Mouse (Mus musculus) neural tube, embryonic 14.5 days (tissue): Measurements from ENCODE around the gene Itpr3. TPM values are rescaled to one million over a fixed set of nuclear protein-coding genes. Genes with fewer than 3 reads are reported as not detected.

ENCODE experiments used
- ATAC-seq: fragments of 200-750 bp; cut with Nextera tagmentation; 2 replicates; pipeline ENCODE4 v1.8.0; 2017; ENCODE audit warnings: low read depth, mild to moderate bottlenecking, moderate TSS enrichment, moderate library complexity
- H3K27ac ChIP-seq: fragments of 300-500 bp; sonication (generic); 2 replicates; pipeline ENCODE4 v1.5.1; 2014; ENCODE audit warnings: low read depth, mild to moderate bottlenecking, control low read depth, low read length, moderate library complexity, mixed read lengths
- H3K27me3 ChIP-seq: fragments of 300-500 bp; sonication (generic); 2 replicates; pipeline ENCODE4 v1.6.1; 2014; ENCODE audit warnings: low read length; ENCODE audit not compliant: control insufficient read depth, insufficient read depth
- H3K36me3 ChIP-seq: fragments of 300-500 bp; sonication (generic); 2 replicates; pipeline ENCODE4 v1.6.1; 2014; ENCODE audit warnings: low read length, mixed read lengths; ENCODE audit not compliant: control insufficient read depth, insufficient read depth
- H3K4me1 ChIP-seq: fragments of 300-500 bp; sonication (generic); 2 replicates; pipeline ENCODE4 v1.6.1; 2014; ENCODE audit warnings: low read length; ENCODE audit not compliant: control insufficient read depth, insufficient read depth
- H3K4me2 ChIP-seq: fragments of 300-500 bp; sonication (generic); 2 replicates; pipeline ENCODE4 v1.6.1; 2014; ENCODE audit warnings: mild to moderate bottlenecking, low read depth, low read length, control low read depth
- H3K4me3 ChIP-seq: fragments of 300-500 bp; sonication (generic); 2 replicates; pipeline ENCODE4 v1.5.1; 2014; ENCODE audit warnings: low read depth, low read length, control low read depth, mixed read lengths
- H3K9ac ChIP-seq: fragments of 300-500 bp; sonication (generic); replicated peaks from 2 replicates; pipeline ENCODE4 v1.6.1; 2014; ENCODE audit warnings: low read depth, mild to moderate bottlenecking, control low read depth, low read length, mixed read lengths
- H3K9me3 ChIP-seq: fragments of 300-500 bp; sonication (generic); 2 replicates; pipeline ENCODE4 v1.6.1; 2016; ENCODE audit warnings: low read length; ENCODE audit not compliant: control insufficient read depth
- WGBS: fragments of 180-500 bp; shearing (Covaris S2); extraction: QIAGEN DNeasy Blood & Tissue Kit; methylation state at CpG from one replicate; pipeline ENCODE4 v1.1.7; 2014; 5-methylcytosine and 5-hydroxymethylcytosine counted together
- polyA plus RNA-seq: library from polyadenylated mRNA; unstranded; fragments of >200 nt; fragmentation: Nextera tagmentation; extraction: Ambion mirVana; gene quantifications from 2 replicates; pipeline ENCODE4 v1.2.1, GENCODE M21; 2014

The Itpr3 gene
- polyA plus RNA-seq, 1 experiment from 2014 or later = 0.50 TPM

DNA sequence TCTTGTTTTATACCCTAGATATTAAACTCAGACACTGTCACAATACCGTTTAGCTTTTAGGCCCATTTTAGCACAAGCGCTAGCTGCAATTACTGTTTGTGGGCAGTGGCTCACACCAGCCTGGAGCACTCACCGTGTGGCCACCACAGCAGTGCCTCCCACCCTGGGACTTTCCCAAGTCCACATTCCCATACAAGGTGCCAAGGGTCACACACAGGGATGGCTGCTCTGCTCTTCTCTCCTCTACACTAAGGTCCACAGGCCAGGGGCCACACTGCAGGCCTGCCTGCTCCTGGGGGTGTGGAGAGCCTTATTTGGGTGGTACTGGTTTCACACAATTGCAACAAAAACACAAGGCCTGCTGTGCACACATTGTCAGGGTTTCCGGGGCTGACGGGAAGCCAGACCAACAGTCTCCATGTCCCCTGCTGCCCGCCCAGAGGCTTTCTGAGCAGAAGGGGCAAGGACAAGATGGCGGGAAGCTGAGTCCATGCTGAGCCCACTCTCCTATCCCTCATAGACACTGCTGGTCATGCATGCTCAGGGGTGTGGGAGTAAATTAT is 66.8 kb downstream of the Itpr3 start:
- Histone ChIP-seq H3K27ac (no peak overlapping the region), H3K9me3 (no peaks in the 10 kb centered on the region), H3K9ac (no peak overlapping the region), H3K4me1 (peaks cover 23% of the 10 kb centered on the region; the same call in 1 of the 2 replicates), H3K4me2 (no peak overlapping the region), H3K36me3 (peaks cover 7% of the 10 kb centered on the region; the same call in 1 of the 2 replicates), H3K4me3 (no peak overlapping the region), H3K27me3 (no peaks in the 10 kb centered on the region; the same call in 1 of the 2 replicates)
- ATAC-seq = no peak
- WGBS = 77% methylated on average over 7 of the region's 7 CpGs

DNA sequence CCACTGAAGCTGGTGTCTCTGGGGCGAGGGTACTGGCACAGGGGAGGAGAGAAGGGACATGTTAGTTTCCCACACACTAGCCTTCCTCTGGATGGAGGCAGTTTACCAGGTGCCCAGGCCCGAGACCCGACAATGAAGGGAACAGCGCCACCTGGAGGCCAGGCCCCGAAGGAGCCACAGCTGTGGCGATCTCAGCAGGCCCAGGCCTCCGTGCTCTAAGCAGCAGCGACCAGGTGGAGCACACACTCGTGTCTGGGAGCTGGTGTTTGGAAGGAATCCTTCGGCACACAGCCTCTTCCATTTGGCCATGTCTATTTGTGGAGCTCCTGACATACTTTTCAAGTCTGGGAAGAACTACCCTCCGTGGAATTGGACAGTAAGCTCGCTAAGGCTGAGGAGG is 68.1 kb downstream of the Itpr3 start:
- H3K27ac ChIP-seq = no peak overlapping the region
- WGBS = 33% methylated on average over 12 of the region's 12 CpGs

DNA sequence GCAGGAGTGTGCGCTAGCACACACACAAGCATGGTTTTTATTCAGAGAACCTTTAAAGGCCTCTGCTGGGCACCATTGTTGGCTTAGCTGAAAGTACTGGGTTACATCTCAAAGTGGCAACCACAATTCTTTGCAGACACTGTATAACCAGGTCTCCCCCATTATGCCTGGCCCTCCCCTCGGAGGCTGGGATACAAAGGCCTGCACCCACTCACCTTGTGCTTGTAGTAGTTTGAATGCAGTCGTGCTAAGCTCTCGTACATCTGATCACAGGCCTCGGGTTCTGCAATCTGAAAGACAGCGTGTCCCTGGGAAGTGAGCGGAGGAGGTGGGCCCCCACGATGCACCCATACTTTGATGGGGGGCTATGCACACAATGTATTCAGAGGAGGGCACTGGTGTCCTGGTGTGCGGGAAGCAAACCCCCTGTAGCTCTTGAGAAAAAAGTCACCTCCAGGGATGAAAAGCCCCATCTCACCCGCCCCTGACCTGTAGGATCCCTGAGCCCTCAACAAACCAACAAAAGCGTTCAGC is 68.6 kb downstream of the Itpr3 start:
- Histone ChIP-seq H3K36me3 (peaks cover 7% of the 10 kb centered on the region; the same call in 1 of the 2 replicates), H3K27me3 (no peaks in the 10 kb centered on the region; the same call in 1 of the 2 replicates), H3K9me3 (no peaks in the 10 kb centered on the region), H3K4me2 (no peak overlapping the region), H3K27ac (no peak overlapping the region), H3K4me1 (peaks cover 25% of the 10 kb centered on the region), H3K4me3 (no peak overlapping the region), H3K9ac (no peak overlapping the region)
- 81% methylated on average over 11 of the region's 11 CpGs for WGBS
- no peak for ATAC-seq

More for the DNA sequence above, 68.1 kb downstream of the Itpr3 start:
- no peak overlapping the region for H3K9ac ChIP-seq
- no peaks in the 10 kb centered on the region for H3K9me3 ChIP-seq
- H3K4me1 ChIP-seq = peaks cover 24% of the 10 kb centered on the region
- peaks cover 7% of the 10 kb centered on the region; the same call in 1 of the 2 replicates for H3K36me3 ChIP-seq
- H3K4me2 ChIP-seq = no peak overlapping the region
- H3K27me3 ChIP-seq = no peaks in the 10 kb centered on the region; the same call in 1 of the 2 replicates
- H3K4me3 ChIP-seq = no peak overlapping the region
- ATAC-seq = no peak

DNA sequence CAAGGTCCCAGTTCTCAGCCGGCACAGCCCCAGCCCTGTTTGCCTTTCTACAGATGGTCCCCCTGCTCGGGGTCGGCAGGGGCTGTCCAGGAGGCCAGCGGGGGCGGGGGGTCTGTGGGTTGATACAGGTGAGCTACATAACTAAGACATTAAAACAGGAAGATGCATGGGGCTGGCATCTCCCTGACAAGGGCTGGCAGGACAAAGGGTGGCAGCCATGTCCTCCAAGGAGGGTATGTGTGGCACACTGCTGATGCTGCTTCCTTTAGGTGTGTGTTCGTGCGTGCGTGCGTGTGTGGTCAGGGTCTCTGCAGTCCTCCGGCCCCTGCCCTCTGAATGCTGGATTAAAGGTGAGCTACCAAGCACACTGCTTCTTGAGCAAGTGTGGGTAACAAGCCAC is 69.9 kb downstream of the Itpr3 start:
- WGBS = 77% methylated on average over 10 of the region's 10 CpGs
- no peak overlapping the region for H3K4me2 ChIP-seq
- H3K4me3 ChIP-seq = no peak overlapping the region

DNA sequence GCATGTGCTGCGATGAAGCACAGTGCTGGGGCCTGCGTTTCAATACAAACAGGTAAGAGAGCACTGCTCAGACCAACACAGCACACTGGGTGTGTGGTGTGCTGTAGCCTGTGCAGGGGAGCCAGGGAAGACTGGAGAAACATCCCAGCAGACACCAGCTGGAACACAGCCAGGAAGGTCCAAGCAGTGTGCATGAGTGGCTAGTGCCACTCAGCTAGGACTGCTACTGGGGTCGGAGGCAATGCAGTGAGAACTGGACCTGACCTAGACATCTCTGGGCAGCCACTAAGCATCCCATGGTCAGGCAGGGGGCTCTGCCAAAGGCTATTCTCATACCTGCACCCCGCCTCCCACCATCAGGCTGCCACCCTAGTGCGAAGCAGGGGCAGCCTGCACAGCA is 71.1 kb downstream of the Itpr3 start:
- Histone ChIP-seq H3K4me1 (peaks cover 31% of the 10 kb centered on the region), H3K9ac (no peak overlapping the region), H3K9me3 (no peaks in the 10 kb centered on the region), H3K36me3 (no peaks in the 10 kb centered on the region), H3K4me2 (no peak overlapping the region), H3K27me3 (no peaks in the 10 kb centered on the region), H3K27ac (no peak overlapping the region), H3K4me3 (no peak overlapping the region)
- no peak for ATAC-seq
- WGBS = 95% methylated on average over 5 of the region's 5 CpGs

More for the DNA sequence above, 69.9 kb downstream of the Itpr3 start:
- Histone ChIP-seq H3K36me3 (peaks cover 7% of the 10 kb centered on the region; the same call in 1 of the 2 replicates), H3K27me3 (no peaks in the 10 kb centered on the region), H3K9me3 (no peaks in the 10 kb centered on the region), H3K9ac (no peak overlapping the region), H3K27ac (no peak overlapping the region), H3K4me1 (peaks cover 23% of the 10 kb centered on the region)
- ATAC-seq = no peak

DNA sequence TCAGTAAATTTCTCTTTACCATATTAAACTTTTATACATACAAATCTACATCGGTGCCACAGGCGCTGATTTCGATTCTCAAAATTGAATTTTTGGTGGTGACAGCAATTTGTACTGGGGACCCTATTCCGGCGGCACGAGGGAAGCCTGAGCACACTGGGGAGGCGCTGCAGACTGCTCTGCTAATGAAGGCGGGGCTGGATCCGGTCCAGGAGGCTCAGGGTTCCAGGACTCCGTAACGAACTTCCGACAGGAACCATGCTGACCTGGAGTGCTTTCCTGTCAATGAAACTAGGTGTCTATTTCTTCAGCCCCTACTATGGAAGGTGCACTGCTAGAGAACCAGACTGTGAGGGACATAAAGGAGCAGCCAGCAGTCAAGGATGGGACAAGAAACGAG is 72.2 kb downstream of the Itpr3 start:
- no peaks in the 10 kb centered on the region for H3K27me3 ChIP-seq
- no peak overlapping the region for H3K27ac ChIP-seq
- no peak overlapping the region for H3K4me3 ChIP-seq
- H3K9me3 ChIP-seq = no peaks in the 10 kb centered on the region
- 80% methylated on average over 13 of the region's 13 CpGs for WGBS
- H3K9ac ChIP-seq = no peak overlapping the region
- no peak for ATAC-seq
- H3K4me1 ChIP-seq = peaks cover 34% of the 10 kb centered on the region
- H3K36me3 ChIP-seq = no peaks in the 10 kb centered on the region
- H3K4me2 ChIP-seq = no peak overlapping the region

DNA sequence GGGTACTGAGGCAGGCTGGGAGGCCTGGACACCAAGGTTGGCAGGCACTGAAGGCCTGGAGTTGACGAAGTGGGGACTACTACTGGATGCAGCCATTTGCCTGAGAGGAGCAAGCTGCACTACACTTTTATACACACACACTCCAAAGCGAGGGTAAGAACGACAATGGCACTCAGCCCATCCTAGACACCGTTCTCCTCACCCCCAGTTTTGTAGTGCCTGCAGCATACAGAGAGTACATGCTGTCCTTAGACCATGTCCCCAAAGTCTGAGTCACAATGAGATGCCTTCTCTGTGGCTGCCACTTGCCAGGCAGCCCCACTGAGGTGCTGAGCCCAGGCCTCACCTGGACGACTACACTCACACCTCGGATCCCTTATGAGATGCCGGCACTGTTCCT is 72.7 kb downstream of the Itpr3 start:
- no peak for ATAC-seq

DNA sequence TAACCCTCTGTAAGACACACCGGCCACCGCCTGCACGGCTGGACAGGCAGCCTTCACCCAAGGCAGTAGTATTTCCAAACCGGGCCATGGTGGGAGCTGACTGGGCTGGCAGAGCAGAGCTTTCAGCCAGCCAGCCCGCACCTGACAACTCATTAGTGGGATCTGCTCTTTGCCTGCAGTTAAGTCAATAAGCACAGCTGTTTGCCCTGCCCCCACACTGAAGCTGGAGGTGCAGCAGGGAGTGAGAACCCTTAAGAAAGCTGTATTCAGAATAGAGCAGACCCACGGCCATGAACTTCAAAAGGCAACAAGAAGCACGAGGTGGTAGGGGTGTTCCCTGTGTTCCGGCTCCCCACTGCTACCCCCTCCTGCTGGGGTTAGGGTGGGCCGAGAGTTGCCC is 73.1 kb downstream of the Itpr3 start:
- 0 out of 2 replicates have a peak overlapping the region, but pooled peaks have one; percentile 11 for H3K9ac ChIP-seq
- H3K4me3 ChIP-seq = no peak overlapping the region
- H3K4me1 ChIP-seq = peaks cover 34% of the 10 kb centered on the region
- H3K27ac ChIP-seq = no peak overlapping the region
- H3K4me2 ChIP-seq = no peak overlapping the region
- ATAC-seq = no peak
- no peaks in the 10 kb centered on the region for H3K27me3 ChIP-seq
- no peaks in the 10 kb centered on the region for H3K36me3 ChIP-seq
- WGBS = 50% methylated on average over 9 of the region's 9 CpGs
- H3K9me3 ChIP-seq = no peaks in the 10 kb centered on the region

More for the DNA sequence above, 72.7 kb downstream of the Itpr3 start:
- H3K27me3 ChIP-seq = no peaks in the 10 kb centered on the region
- no peak overlapping the region for H3K27ac ChIP-seq
- no peak overlapping the region for H3K4me3 ChIP-seq
- H3K4me2 ChIP-seq = no peak overlapping the region
- no peaks in the 10 kb centered on the region for H3K36me3 ChIP-seq
- 84% methylated on average over 7 of the region's 7 CpGs for WGBS
- peaks cover 34% of the 10 kb centered on the region for H3K4me1 ChIP-seq
- H3K9ac ChIP-seq = no peak overlapping the region
- no peaks in the 10 kb centered on the region for H3K9me3 ChIP-seq

DNA sequence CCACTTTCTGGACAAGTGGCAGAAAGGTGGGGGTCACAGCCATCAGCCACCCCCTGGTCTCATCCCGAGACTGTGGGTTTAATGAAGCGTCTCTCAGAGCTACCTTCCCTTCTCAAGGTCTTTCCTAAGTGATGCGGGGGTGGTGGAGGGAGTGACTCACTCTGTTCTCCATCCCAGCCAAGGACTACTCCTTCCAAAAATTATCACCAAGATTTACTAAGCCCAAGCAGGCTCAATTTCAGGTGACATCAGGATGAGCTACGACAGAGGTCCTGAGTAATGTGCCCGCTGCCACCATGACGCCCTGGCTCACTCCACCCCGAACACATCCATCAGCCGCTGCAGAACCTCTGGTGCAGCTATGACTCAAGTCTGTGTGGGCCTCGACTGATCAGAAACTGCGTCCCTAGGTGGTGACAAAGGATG is 74.1 kb downstream of the Itpr3 start:
- Histone ChIP-seq H3K4me1 (peaks cover 34% of the 10 kb centered on the region), H3K9ac (0 out of 2 replicates have a peak overlapping the region, but pooled peaks have one; percentile 7)

More for the DNA sequence above, 74.1 kb downstream of the Itpr3 start:
- H3K27ac ChIP-seq = no peak overlapping the region
- ATAC-seq = no peak
- no peak overlapping the region for H3K4me2 ChIP-seq
- whole genome bisulfite sequencing = 84% methylated on average over 10 of the region's 10 CpGs
- H3K27me3 ChIP-seq = no peaks in the 10 kb centered on the region
- H3K4me3 ChIP-seq = no peak overlapping the region
- H3K36me3 ChIP-seq = no peaks in the 10 kb centered on the region
- H3K9me3 ChIP-seq = no peaks in the 10 kb centered on the region
